Mouse (Mus musculus) urinary bladder, postnatal 14 days (tissue): ENCODE results near the gene Cbarp.

Experiments used
- DNase-seq: peaks from one replicate; pipeline ENCODE4 v3.0.0; 2021; ENCODE audit warnings: low spot score

The Cbarp gene

DNA sequence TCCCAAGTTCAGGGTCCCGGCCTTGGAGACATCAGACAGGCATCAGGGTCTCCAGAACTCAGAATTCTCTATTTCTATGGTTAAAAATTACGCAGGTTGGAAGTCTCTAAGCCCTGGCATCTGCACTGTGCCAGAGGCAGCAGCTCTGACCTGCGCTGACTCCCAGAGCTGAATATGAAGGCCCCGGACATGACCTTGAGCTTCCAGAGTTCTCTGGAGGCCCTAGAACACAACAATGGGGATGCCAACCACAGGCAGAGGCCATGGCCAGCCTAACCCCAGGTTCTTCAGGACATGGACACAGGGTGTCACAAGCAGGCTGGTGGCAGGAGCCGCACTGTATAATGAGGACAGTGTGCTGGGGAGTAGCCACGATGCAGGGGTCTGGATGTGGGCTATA is 46.5 kb downstream of the Cbarp start:
- DNase-seq, result no peak

DNA sequence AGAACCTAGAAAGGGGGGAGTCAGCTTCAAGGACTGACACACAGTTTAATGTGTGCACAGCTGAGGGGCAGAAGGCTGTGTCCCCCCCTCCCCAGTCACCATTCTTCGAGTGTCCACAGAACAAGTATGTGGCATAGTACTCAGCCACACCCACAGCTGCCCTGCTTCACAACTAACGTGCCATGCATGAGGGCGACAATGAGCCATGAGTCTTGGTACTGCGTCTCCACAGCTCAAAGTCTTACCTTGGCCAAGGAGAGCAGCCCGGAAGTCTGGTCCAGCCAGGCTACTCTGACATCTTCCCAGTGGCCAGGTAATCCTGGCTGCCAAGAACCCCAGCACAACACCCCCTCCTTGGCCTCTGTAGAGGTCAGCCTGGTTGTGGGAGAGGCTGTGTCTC is 47.9 kb downstream of the Cbarp start:
- DNase-seq, result no peak

DNA sequence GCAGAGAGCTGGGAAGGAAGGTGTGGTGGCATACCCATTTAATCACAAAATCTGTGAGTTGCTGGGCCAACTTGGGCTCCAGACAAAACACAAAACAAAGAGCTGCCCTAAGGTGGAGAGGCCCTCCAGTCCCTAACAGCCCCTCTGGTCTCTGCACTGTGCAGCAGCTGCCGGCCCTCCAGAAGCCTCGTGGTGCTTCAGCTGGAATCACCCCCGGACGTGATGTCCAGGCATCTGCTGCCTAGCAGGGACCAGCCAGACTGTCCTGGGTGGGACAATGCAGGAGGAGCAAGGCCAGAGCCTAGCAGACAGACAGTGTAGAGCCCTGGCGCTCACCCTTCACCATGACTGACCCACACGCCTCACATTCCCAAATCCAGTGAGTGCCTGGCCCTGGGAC is 49.1 kb downstream of the Cbarp start:
- DNase-seq, result no peak

DNA sequence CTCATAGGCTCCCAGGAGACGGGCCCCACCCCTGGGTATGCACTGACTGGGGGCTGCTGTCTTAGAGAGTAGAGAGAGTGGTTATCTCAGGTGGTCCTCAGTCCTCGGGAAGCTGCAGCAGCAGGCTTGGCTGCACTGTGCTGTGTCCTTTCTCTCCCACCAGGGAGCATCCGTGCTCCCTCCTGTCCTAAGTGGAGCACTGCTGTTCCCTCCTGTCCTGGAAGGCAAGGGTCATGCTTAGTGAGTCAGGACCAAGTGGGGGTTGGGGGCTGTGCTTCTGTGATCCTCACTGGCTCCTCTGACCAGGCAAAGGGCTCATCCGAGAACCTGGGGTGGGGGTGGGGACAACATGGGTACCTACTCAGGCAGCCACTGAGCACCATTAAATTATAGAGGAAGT is 51.5 kb downstream of the Cbarp start:
- DNase-seq, result no peak

DNA sequence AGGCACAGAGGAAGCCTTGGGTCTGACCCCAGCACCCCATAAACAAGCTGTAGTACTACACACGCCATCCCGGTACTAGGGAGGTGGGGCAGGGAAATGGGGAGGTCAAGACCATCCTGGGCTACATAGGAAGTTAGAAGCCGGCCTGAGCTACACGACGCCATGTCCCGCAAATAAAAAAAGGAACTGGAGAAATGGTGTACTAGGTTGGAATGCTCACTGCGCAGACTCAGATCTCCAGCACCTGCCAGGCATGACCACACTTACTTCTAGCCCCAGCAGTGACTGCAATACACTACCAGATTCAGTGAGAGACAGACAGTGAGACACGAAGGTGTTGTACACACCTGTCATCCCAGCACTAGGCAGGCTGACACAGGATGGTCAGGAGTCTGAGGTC is 53.2 kb downstream of the Cbarp start:
- DNase-seq, result no peak

DNA sequence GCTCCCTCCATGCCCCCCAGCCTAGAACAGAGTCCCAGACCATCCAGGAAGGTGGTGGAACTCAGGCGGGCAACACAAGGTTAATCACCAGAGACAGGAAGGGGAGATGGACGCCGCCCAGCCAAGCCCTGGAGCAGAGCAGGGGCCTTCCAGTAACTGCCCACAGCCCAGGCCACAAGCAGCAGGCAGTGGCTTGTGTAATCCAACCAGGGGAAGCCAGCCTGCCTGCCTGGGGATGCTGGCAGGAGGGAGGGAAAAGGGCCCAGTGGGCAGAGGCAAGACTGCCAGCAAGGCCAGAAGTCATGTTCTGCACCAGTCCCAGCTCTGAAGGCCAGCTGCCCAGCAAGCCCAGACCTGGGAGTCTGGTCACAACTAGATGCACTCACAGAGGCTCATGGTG is 53.8 kb downstream of the Cbarp start:
- DNase-seq, result no peak

DNA sequence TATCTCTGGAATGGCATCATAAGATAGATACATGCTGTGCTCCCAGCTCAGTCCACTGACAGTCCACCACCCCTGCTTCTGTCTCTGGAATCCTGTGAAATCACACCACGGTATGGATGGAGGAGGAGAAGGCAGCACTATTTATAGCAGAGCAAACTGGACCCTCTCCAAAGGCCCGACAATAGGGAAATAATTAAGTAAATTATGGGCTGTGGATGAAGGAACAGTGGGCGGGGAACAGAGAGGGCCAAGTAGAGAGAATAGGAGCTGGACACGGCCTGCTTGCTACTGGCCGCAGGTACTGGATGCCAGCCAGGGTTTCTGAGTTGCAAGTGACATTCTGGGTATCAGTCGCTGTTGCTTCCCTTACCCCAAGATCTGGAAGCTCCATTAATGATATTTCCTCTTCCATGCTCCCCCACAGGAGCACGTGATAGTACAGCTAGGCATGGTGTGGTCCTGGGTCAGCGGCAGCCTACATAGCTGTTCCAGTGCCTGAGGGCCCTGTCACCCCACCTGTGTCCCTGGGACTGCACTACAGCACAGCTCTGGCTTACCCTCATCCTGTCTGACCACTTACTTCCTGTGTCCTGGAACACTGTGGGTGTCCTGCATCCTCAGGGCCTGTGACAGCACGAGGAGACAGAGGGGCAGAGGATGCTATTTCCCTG is 55.7 kb downstream of the Cbarp start:
- DNase-seq, result peak; percentile 64

DNA sequence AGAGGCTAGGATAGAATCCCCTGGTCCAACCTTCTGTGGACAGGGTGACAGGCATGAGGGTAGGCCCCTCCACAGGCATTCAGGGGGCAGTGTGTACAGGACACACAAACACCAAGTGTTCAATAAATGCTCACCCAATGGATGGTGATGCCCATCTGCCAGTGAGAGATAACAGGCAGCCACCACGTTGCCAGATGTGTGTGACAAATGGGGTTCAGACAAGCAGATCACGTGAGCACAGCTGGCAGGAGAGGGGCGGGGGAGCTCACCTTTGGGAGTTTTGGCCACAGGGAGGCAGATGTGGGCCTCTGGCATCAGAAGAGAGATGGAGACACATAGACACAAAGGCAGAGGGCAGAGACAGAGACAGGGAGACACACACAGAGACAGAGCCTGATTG is 59.6 kb downstream of the Cbarp start:
- no peak for DNase-seq
